Mouse (Mus musculus) intestine, embryonic 15.5 days (tissue): ENCODE results near the gene Slc6a21. TPM values are rescaled to one million over a fixed set of nuclear protein-coding genes. Genes with fewer than 3 reads are reported as not detected.

Experiments
- ATAC-seq: fragments of 200-750 bp; cut with Nextera tagmentation; 2 replicates; pipeline ENCODE4 v1.8.0; 2017; ENCODE audit warnings: moderate TSS enrichment, moderate library complexity
- H3K27ac ChIP-seq: fragments of 300-500 bp; sonication (generic); 2 replicates; pipeline ENCODE4 v1.5.1; 2015; ENCODE audit warnings: mild to moderate bottlenecking, inconsistent platforms
- H3K27me3 ChIP-seq: fragments of 300-500 bp; sonication (generic); replicated peaks from 2 replicates; pipeline ENCODE4 v1.6.1; 2015; ENCODE audit warnings: inconsistent platforms
- H3K36me3 ChIP-seq: fragments of 300-500 bp; sonication (generic); 2 replicates; pipeline ENCODE4 v1.6.1; 2015; ENCODE audit warnings: inconsistent platforms
- H3K4me1 ChIP-seq: fragments of 300-500 bp; sonication (generic); replicated peaks from 2 replicates; pipeline ENCODE4 v1.6.1; 2015; ENCODE audit warnings: inconsistent platforms
- H3K4me2 ChIP-seq: fragments of 300-500 bp; sonication (generic); replicated peaks from 2 replicates; pipeline ENCODE4 v1.6.1; 2015; ENCODE audit warnings: mild to moderate bottlenecking, inconsistent platforms
- H3K4me3 ChIP-seq: fragments of 300-500 bp; sonication (generic); replicated peaks from 2 replicates; pipeline ENCODE4 v1.5.1; 2015; ENCODE audit warnings: inconsistent platforms
- H3K9ac ChIP-seq: fragments of 300-500 bp; sonication (generic); 2 replicates; pipeline ENCODE4 v1.6.1; 2015; ENCODE audit warnings: inconsistent platforms
- H3K9me3 ChIP-seq: fragments of 300-500 bp; sonication (generic); 2 replicates; pipeline ENCODE4 v1.6.1; 2016; ENCODE audit warnings: inconsistent platforms
- WGBS: fragments of 180-500 bp; shearing (Covaris S2); methylation state at CpG from one replicate; pipeline ENCODE4 v1.1.7; 2015; 5-methylcytosine and 5-hydroxymethylcytosine counted together
- polyA plus RNA-seq: library from polyadenylated mRNA; unstranded; fragments of >200 nt; fragmentation: Nextera tagmentation; extraction: Ambion mirVana; gene quantifications from 2 replicates; pipeline ENCODE4 v1.2.1, GENCODE M21; 2015

Gene Slc6a21
- polyA plus RNA-seq: not detected in 2 replicates

- H3K36me3 ChIP-seq: no peaks in the 10 kb centered on the region
- H3K27me3 ChIP-seq: no peaks in the 10 kb centered on the region; the same call in 1 of the 2 replicates
- ATAC-seq: peak; percentile 69
- peak within 1 kb of the TSS; percentile 87 for H3K4me2 ChIP-seq
- peak within 1 kb of the TSS; percentile 49 for H3K4me3 ChIP-seq
- peak within 1 kb of the TSS; percentile 37; the same call in 1 of the 2 replicates for H3K9ac ChIP-seq
- no peaks in the 10 kb centered on the region; the same call in 1 of the 2 replicates for H3K4me1 ChIP-seq
- WGBS: 6% methylated on average over 44 of the region's 44 CpGs
- no peaks in the 10 kb centered on the region for H3K9me3 ChIP-seq
- no peak within 1 kb of the TSS for H3K27ac ChIP-seq
These were observed at the start of gene Slc6a21 for GRCm38 (mm10) chr7:45277136-45277760. TSS of gene Slc6a21 (plus strand) at chr7:45277513.

GRCm38 (mm10) chr7:45228548-45228947 is 48.8 kb upstream of the Slc6a21 start:
- ATAC-seq: no peak
- Histone ChIP-seq H3K36me3 (peaks cover 29% of the 10 kb centered on the region), H3K4me2 (no peak overlapping the region), H3K27ac (no peak overlapping the region), H3K9ac (no peak overlapping the region), H3K27me3 (no peaks in the 10 kb centered on the region), H3K4me1 (peaks cover 1% of the 10 kb centered on the region), H3K9me3 (no peaks in the 10 kb centered on the region), H3K4me3 (no peak overlapping the region)
- WGBS: 95% methylated on average over 18 of the region's 18 CpGs

- Histone ChIP-seq H3K9me3 (no peaks in the 10 kb centered on the region), H3K27me3 (no peaks in the 10 kb centered on the region), H3K4me1 (peaks cover 6% of the 10 kb centered on the region), H3K36me3 (peaks cover 27% of the 10 kb centered on the region), H3K4me2 (no peak overlapping the region), H3K27ac (no peak overlapping the region), H3K4me3 (no peak overlapping the region), H3K9ac (no peak overlapping the region)
- WGBS: 90% methylated on average over 8 of the region's 8 CpGs
- no peak for ATAC-seq
These were observed 48.3 kb upstream of the Slc6a21 start for GRCm38 (mm10) chr7:45229046-45229445.

- Histone ChIP-seq H3K27me3 (no peaks in the 10 kb centered on the region), H3K4me2 (no peak overlapping the region), H3K4me1 (peaks cover 12% of the 10 kb centered on the region), H3K4me3 (no peak overlapping the region), H3K27ac (no peak overlapping the region), H3K9me3 (no peaks in the 10 kb centered on the region), H3K9ac (no peak overlapping the region), H3K36me3 (peaks cover 27% of the 10 kb centered on the region)
- 80% methylated on average over 7 of the region's 7 CpGs for WGBS
- ATAC-seq: no peak
These were observed 47.7 kb upstream of the Slc6a21 start for GRCm38 (mm10) chr7:45229459-45230203.

- no peaks in the 10 kb centered on the region for H3K9me3 ChIP-seq
- no peak for ATAC-seq
- no peak overlapping the region for H3K27ac ChIP-seq
- 84% methylated on average over 12 of the region's 12 CpGs for WGBS
- H3K4me1 ChIP-seq: peaks cover 21% of the 10 kb centered on the region
- peaks cover 18% of the 10 kb centered on the region for H3K36me3 ChIP-seq
- no peaks in the 10 kb centered on the region for H3K27me3 ChIP-seq
- no peak overlapping the region for H3K9ac ChIP-seq
- no peak overlapping the region for H3K4me2 ChIP-seq
- no peak overlapping the region for H3K4me3 ChIP-seq
These were observed 46.1 kb upstream of the Slc6a21 start for GRCm38 (mm10) chr7:45231192-45231591.

GRCm38 (mm10) chr7:45231941-45232340 is 45.4 kb upstream of the Slc6a21 start:
- no peak overlapping the region for H3K27ac ChIP-seq
- no peaks in the 10 kb centered on the region for H3K27me3 ChIP-seq
- WGBS: 79% methylated on average over 11 of the region's 11 CpGs
- no peak overlapping the region for H3K9ac ChIP-seq
- no peaks in the 10 kb centered on the region for H3K9me3 ChIP-seq
- ATAC-seq: no peak
- peaks cover 21% of the 10 kb centered on the region for H3K4me1 ChIP-seq
- H3K4me3 ChIP-seq: no peak overlapping the region
- no peak overlapping the region for H3K4me2 ChIP-seq
- peaks cover 18% of the 10 kb centered on the region for H3K36me3 ChIP-seq

GRCm38 (mm10) chr7:45232716-45233465 is 44.4 kb upstream of the Slc6a21 start:
- Histone ChIP-seq H3K36me3 (peaks cover 18% of the 10 kb centered on the region), H3K4me2 (no peak overlapping the region), H3K27ac (no peak overlapping the region), H3K9ac (no peak overlapping the region), H3K4me3 (no peak overlapping the region), H3K4me1 (peaks cover 21% of the 10 kb centered on the region), H3K9me3 (no peaks in the 10 kb centered on the region), H3K27me3 (no peaks in the 10 kb centered on the region)
- WGBS: 67% methylated on average over 13 of the region's 13 CpGs
- no peak for ATAC-seq

- ATAC-seq: 0 out of 2 replicates have a peak, but pooled peaks have one; percentile 1
- H3K9ac ChIP-seq: peak overlapping the region; percentile 26; the same call in 1 of the 2 replicates
- no peak overlapping the region for H3K4me3 ChIP-seq
- H3K9me3 ChIP-seq: no peaks in the 10 kb centered on the region
- H3K4me1 ChIP-seq: peaks cover 21% of the 10 kb centered on the region
- H3K27me3 ChIP-seq: 0 out of 2 replicates have a peak, but pooled peaks cover 1% of the 10 kb centered on the region
- 0 out of 2 replicates have a peak overlapping the region, but pooled peaks have one; percentile 34 for H3K27ac ChIP-seq
- peaks cover 14% of the 10 kb centered on the region for H3K36me3 ChIP-seq
- H3K4me2 ChIP-seq: peak overlapping the region; percentile 61
- WGBS: 35% methylated on average over 20 of the region's 20 CpGs
These were observed 43.6 kb upstream of the Slc6a21 start for GRCm38 (mm10) chr7:45233580-45234332.

GRCm38 (mm10) chr7:45234333-45234841 is 42.9 kb upstream of the Slc6a21 start:
- Histone ChIP-seq H3K9me3 (no peaks in the 10 kb centered on the region), H3K27ac (peak overlapping the region; percentile 34; the same call in 1 of the 2 replicates), H3K9ac (peak overlapping the region; percentile 26; the same call in 1 of the 2 replicates), H3K27me3 (0 out of 2 replicates have a peak, but pooled peaks cover 5% of the 10 kb centered on the region), H3K4me2 (peak overlapping the region; percentile 61), H3K4me3 (peak overlapping the region; percentile 15; the same call in 1 of the 2 replicates), H3K36me3 (peaks cover 9% of the 10 kb centered on the region), H3K4me1 (peaks cover 21% of the 10 kb centered on the region)
- ATAC-seq: peak; percentile 24
- 15% methylated on average over 29 of the region's 29 CpGs for WGBS

GRCm38 (mm10) chr7:45234922-45235571 is 42.3 kb upstream of the Slc6a21 start:
- Histone ChIP-seq H3K4me1 (peaks cover 21% of the 10 kb centered on the region), H3K27ac (peak overlapping the region; percentile 34; the same call in 1 of the 2 replicates), H3K27me3 (peaks cover 5% of the 10 kb centered on the region; the same call in 1 of the 2 replicates), H3K36me3 (peaks cover 5% of the 10 kb centered on the region; the same call in 1 of the 2 replicates), H3K9me3 (no peaks in the 10 kb centered on the region), H3K4me3 (peak overlapping the region; percentile 15), H3K9ac (0 out of 2 replicates have a peak overlapping the region, but pooled peaks have one; percentile 30), H3K4me2 (peak overlapping the region; percentile 61)
- 8% methylated on average over 21 of the region's 21 CpGs for WGBS
- ATAC-seq: peak; percentile 77
